Mouse (Mus musculus): Measurements from ENCODE around the gene Arrdc5.

The Arrdc5 gene

GRCm38 (mm10) chr17:56300186-56300585 is at the start of gene Arrdc5:
Arrdc5 (minus strand) TSS chr17:56300286.
- ChIA-PET CTCF (interaction anchor here (0.5 to 2.2 kb wide), 10 partner anchors 9 to 50 kb away, joined by 3 to 20 read pairs (median 3); partner anchors contain the start of gene Ticam1 (in 1 of the 4)), POLR2A (interaction anchor here in 3 of 4 experiments (0.8 to 64.8 kb wide), 26 partner anchors 1 to 534 kb away, joined by 3 to 2494 read pairs (median 4); partner anchors contain the start of genes Plin3 (in 3 of the 3), Arrdc5 (in 2 of the 3), Hdgfl2 (in 2 of the 3) and Kdm4b (in 2 of the 3))

DNA sequence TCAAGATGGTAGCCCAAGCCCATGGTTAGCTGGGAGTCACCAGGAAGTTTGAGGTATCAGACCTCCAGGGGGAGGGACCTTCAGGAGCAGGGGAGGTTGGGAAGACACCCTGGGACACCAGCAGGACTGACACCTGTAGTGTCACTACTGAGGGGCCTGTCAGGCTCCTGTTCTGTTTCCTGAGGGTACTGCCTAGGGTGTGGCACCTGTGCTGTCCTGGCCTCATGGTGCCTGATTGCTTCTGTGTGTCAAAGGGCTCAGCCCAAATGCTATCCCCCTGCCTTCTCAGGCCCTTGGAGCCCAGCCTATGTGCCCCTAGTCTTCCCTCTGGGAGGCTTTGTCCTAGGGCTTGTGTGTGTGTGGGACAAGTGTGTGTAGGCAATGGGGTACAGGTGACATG is 48.5 kb upstream of the Arrdc5 start:
- POLR2A ChIA-PET: interaction anchor here in 3 of 4 experiments (0.7 to 62.3 kb wide), 4 partner anchors 8 to 41 kb away, joined by 3 to 2404 read pairs (median 4); partner anchors contain the start of genes Kdm4b (in 2 of the 3), Arrdc5 (in 1 of the 3), Plin3 (in 1 of the 3) and Uhrf1 (in 1 of the 3)
- CTCF ChIA-PET: interaction anchor here in 2 of 4 experiments (0.9 to 4.1 kb wide), 5 partner anchors 10 to 217 kb away, joined by 3 to 48 read pairs (median 19); no protein-coding TSS in a partner anchor

GRCm38 (mm10) chr17:56348128-56348527 is 48.0 kb upstream of the Arrdc5 start:
- ChIA-PET CTCF (interaction anchor here in 2 of 4 experiments (0.6 to 4.1 kb wide), 5 partner anchors 9 to 389 kb away, joined by 3 to 35 read pairs (median 4); no protein-coding TSS in a partner anchor), POLR2A (interaction anchor here in 3 of 4 experiments (0.7 to 62.3 kb wide), 5 partner anchors 8 to 57 kb away, joined by 3 to 2404 read pairs (median 3); partner anchors contain the start of genes Kdm4b (in 2 of the 3), Arrdc5 (in 1 of the 3), Plin3 (in 1 of the 3) and Uhrf1 (in 1 of the 3))

- ChIA-PET POLR2A (interaction anchor here in 3 of 4 experiments (0.7 to 62.3 kb wide), 6 partner anchors 8 to 127 kb away, joined by 4 to 2404 read pairs (median 6); partner anchors contain the start of genes Kdm4b (in 2 of the 3), Arrdc5 (in 1 of the 3), Plin3 (in 1 of the 3) and Uhrf1 (in 1 of the 3)), CTCF (interaction anchor here (0.6 to 7.2 kb wide), 10 partner anchors 8 to 546 kb away, joined by 3 to 42 read pairs (median 3); no protein-coding TSS in a partner anchor)
Observed at GRCm38 (mm10) chr17:56345364-56345763, 45.3 kb upstream of the Arrdc5 start.

DNA sequence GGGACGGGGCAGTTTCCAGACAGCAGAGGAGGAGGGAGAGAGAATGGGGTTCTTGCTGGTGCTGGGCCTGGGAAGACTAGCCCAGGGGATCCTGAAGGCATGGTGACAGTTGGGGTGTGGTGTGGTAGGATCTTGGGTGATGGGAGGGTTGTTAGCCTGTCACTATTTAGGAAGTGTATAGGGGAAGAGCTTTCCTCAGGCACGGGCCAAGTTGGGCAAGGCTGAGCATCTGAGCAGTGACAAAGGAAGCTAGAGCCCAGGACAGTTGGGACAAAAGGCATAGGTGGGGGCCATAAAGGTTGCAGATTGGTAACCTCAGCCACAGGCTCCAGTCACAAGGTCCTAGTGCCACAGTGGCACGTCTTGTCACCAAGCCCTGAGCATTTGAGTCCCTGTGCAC is 43.4 kb upstream of the Arrdc5 start:
- POLR2A ChIA-PET: interaction anchor here in 3 of 4 experiments (0.7 to 62.3 kb wide), 11 partner anchors 10 to 283 kb away, joined by 3 to 2404 read pairs (median 4); partner anchors contain the start of genes Kdm4b (in 2 of the 3), Arrdc5 (in 1 of the 3), Lonp1 (in 1 of the 3) and Plin3 (in 1 of the 3)
- CTCF ChIA-PET: interaction anchor here in 3 of 4 experiments (0.9 to 7.2 kb wide), 8 partner anchors 11 to 212 kb away, joined by 3 to 42 read pairs (median 4); no protein-coding TSS in a partner anchor

DNA sequence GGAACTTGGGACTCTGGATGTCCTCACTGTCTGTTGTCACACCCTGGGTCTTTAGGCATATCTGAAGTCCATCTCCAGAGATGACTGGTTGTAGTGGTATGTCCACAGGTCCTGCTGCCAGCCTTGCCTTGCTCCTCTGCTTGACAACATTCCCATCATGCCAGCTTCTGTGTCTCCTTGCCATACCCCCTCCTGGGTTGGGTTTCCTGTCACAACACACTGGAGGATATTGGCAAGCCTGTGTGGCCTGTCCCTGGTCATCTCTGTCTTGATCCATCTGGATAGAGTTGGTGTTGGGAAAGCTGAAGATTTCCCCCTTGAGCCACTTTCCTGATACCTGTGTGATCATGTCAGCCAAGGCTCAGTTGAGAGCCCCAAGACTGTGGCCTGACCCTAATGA is 40.6 kb upstream of the Arrdc5 start:
- ChIA-PET CTCF (interaction anchor here (0.6 to 7.2 kb wide), 10 partner anchors 8 to 301 kb away, joined by 3 to 42 read pairs (median 6); partner anchors contain the start of gene Chaf1a (in 1 of the 4)), POLR2A (interaction anchor here in 2 of 4 experiments (0.9 to 62.3 kb wide), 4 partner anchors 8 to 33 kb away, joined by 3 to 2404 read pairs (median 3); partner anchors contain the start of genes Arrdc5 (in 1 of the 2), Kdm4b (in 1 of the 2), Plin3 (in 1 of the 2) and Uhrf1 (in 1 of the 2))

GRCm38 (mm10) chr17:56338909-56339308 is 38.8 kb upstream of the Arrdc5 start:
- POLR2A ChIA-PET: interaction anchor here in 2 of 4 experiments (0.6 to 62.3 kb wide), 8 partner anchors 12 to 373 kb away, joined by 3 to 2404 read pairs (median 3); partner anchors contain the start of genes Kdm4b (in 2 of the 2), Arrdc5 (in 1 of the 2), Plin3 (in 1 of the 2) and Uhrf1 (in 1 of the 2)
- CTCF ChIA-PET: interaction anchor here in 3 of 4 experiments (0.6 to 4.2 kb wide), 19 partner anchors 9 to 382 kb away, joined by 3 to 35 read pairs (median 4); partner anchors contain the start of genes Kdm4b (in 1 of the 3) and Uhrf1 (in 1 of the 3)

- POLR2A ChIA-PET: interaction anchor here in 2 of 4 experiments (1.1 to 62.3 kb wide), 3 partner anchors 11 to 30 kb away, joined by 3 to 2404 read pairs (median 2404); partner anchors contain the start of genes Arrdc5 (in 1 of the 2), Kdm4b (in 1 of the 2), Plin3 (in 1 of the 2) and Uhrf1 (in 1 of the 2)
- CTCF ChIA-PET: interaction anchor here in 2 of 4 experiments (0.7 to 4.2 kb wide), 10 partner anchors 8 to 401 kb away, joined by 3 to 35 read pairs (median 5); partner anchors contain the start of gene Uhrf1 (in 1 of the 2)
Observed at GRCm38 (mm10) chr17:56337791-56338190, 37.7 kb upstream of the Arrdc5 start.

DNA sequence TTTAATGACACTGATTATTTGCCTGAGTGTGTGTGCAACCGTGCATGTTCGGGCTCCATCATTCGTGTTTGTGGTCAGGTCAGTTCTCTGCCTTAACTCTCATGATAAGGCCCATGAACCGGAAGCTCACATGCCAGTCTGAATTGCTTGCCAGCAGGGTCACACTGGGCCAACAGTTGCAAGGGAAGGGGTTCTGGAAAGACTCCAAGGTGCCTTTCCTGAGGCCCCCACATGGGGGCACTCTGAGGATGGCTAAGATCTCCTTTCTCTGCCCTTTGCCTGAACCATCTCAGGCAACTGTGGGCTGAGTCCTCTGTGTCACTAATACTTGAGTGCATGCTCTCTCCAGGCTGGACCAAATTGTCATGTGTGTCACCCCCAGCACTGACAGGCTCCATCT is 37.1 kb upstream of the Arrdc5 start:
- ChIA-PET CTCF (interaction anchor here in 3 of 4 experiments (0.6 to 4.2 kb wide), 6 partner anchors 7 to 219 kb away, joined by 3 to 35 read pairs (median 5); no protein-coding TSS in a partner anchor), POLR2A (interaction anchor here in 3 of 4 experiments (0.7 to 62.3 kb wide), 6 partner anchors 8 to 248 kb away, joined by 3 to 2404 read pairs (median 4); partner anchors contain the start of genes Arrdc5 (in 1 of the 3), Kdm4b (in 1 of the 3), Plin3 (in 1 of the 3) and Safb (in 1 of the 3))

DNA sequence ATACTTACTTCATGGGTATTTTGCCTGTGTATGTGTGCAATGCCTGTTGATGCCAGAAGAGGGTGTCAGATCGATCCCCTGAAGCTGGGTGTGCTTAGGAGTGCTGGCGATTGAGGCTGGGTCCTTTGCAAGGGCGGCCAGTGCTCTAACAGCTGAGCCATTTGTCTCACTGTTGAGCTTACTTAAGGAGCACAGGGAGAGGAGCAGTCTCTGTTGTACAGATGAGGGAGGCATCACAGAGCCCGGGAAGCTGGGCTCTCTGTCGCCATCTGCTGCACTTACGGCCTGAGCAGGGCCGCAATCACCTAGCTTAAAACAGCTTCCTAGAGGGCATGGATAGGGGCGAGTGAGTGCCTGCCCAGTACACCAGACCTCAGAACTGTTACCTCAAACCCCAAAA is 32.9 kb upstream of the Arrdc5 start:
- ChIA-PET CTCF (interaction anchor here (0.6 to 4.6 kb wide), 71 partner anchors 10 to 425 kb away, joined by 3 to 48 read pairs (median 4); partner anchors contain the start of genes Gm20219 (in 2 of the 4), Arrdc5 (in 1 of the 4), Fem1a (in 1 of the 4) and Lonp1 (in 1 of the 4)), POLR2A (interaction anchor here in 3 of 4 experiments (0.5 to 62.3 kb wide), 29 partner anchors 6 to 363 kb away, joined by 3 to 2404 read pairs (median 4); partner anchors contain the start of genes Kdm4b (in 2 of the 3), Uhrf1 (in 2 of the 3), Arrdc5 (in 1 of the 3) and Gm20219 (in 1 of the 3))

GRCm38 (mm10) chr17:56331256-56331655 is 31.2 kb upstream of the Arrdc5 start:
- CTCF ChIA-PET: interaction anchor here in 2 of 4 experiments (1.2 to 4.0 kb wide), 5 partner anchors 13 to 227 kb away, joined by 4 to 42 read pairs (median 5); no protein-coding TSS in a partner anchor
- POLR2A ChIA-PET: interaction anchor here in 2 of 4 experiments (1.4 to 62.3 kb wide), 6 partner anchors 4 to 252 kb away, joined by 3 to 2404 read pairs (median 12); partner anchors contain the start of genes Arrdc5 (in 1 of the 2), Kdm4b (in 1 of the 2), Plin3 (in 1 of the 2) and Uhrf1 (in 1 of the 2)

DNA sequence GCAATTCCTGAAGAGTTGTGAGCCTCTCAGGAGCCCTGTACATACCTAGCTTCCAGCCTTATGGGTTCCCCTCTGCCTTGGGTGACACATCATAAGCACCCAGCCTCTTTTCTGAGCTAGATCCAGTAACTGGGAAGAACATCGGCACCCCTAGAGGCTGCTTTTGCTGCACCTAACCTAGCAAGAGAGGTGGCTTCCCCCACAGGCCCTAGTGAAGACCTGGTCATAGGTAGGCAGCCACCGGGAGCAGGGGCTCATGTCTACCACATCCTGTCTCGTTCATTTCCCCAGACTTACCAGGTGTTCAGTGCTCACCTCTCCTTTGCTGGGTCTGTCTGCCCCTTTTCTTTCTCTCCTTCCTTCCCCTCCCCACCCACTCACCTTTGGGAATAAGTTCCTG is 30.3 kb upstream of the Arrdc5 start:
- POLR2A ChIA-PET: interaction anchor here in 2 of 4 experiments (0.7 to 62.3 kb wide), 8 partner anchors 4 to 251 kb away, joined by 3 to 2404 read pairs (median 4); partner anchors contain the start of genes Arrdc5 (in 1 of the 2), Kdm4b (in 1 of the 2), Plin3 (in 1 of the 2) and Uhrf1 (in 1 of the 2)
- CTCF ChIA-PET: interaction anchor here in 3 of 4 experiments (0.9 to 2.0 kb wide), 9 partner anchors 8 to 223 kb away, joined by 3 to 9 read pairs (median 4); no protein-coding TSS in a partner anchor

- ChIA-PET POLR2A (interaction anchor here in 2 of 4 experiments (0.7 to 62.3 kb wide), 6 partner anchors 2 to 491 kb away, joined by 3 to 2494 read pairs (median 1204); partner anchors contain the start of genes Arrdc5 (in 2 of the 2), Plin3 (in 2 of the 2), Uhrf1 (in 2 of the 2) and Fem1a (in 1 of the 2)), CTCF (interaction anchor here (0.7 to 2.0 kb wide), 8 partner anchors 9 to 224 kb away, joined by 3 to 11 read pairs (median 4); no protein-coding TSS in a partner anchor)
Observed at GRCm38 (mm10) chr17:56329267-56329666, 29.2 kb upstream of the Arrdc5 start.

GRCm38 (mm10) chr17:56326153-56327147 is 26.4 kb upstream of the Arrdc5 start:
- ChIA-PET CTCF (interaction anchor here (0.5 to 3.3 kb wide), 37 partner anchors 8 to 432 kb away, joined by 3 to 16 read pairs (median 4); partner anchors contain the start of genes Plin3 (in 2 of the 4), Gm20219 (in 1 of the 4), Nrtn (in 1 of the 4) and Safb2 (in 1 of the 4)), POLR2A (interaction anchor here (0.5 to 62.3 kb wide), 107 partner anchors 0 to 705 kb away, joined by 3 to 2494 read pairs (median 5); partner anchors contain the start of genes Uhrf1 (in 4 of the 4), Arrdc5 (in 2 of the 4), Plin3 (in 2 of the 4) and Rpl36 (in 2 of the 4))

DNA sequence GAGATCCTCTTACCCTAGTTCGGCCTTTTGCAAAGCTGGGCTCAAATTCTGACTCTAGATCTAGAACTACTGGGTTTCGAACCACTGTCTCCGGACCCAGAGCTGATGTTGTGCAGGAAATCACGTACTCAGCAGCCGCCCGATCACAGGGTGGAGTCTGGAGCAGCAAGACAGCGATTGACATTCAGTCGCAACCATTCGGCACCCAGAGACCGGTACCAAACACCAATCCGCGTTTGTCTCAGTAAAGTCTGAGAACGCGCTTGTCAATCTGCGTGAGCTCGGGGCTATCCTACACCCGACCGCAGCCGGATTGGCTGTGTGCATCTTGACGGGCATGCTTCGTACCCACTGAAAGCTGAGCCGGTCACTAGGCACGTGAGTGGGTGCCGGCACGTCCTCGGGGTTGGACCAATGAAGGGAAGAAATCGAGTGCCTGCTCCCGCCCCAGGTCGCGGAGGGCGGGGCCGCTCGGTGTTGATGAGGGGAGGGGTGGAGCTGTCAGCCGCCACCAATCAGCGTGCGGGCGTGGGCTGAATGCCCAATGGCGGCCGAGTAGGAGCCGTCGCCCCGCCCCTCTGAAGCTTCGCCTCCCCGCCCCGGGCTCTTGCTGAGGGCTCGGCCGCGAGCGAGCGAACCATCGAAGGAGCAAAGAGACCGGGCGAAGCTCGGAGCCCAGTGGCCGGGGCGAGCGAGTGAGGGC is 25.5 kb upstream of the Arrdc5 start, which contains the start of gene Kdm4b:
Kdm4b (plus strand) TSS at position 613 of the 703 bp plus-strand sequence.
- POLR2A ChIA-PET: interaction anchor here (0.6 to 62.3 kb wide), 108 partner anchors 1 to 706 kb away, joined by 3 to 2494 read pairs (median 4); partner anchors contain the start of genes Uhrf1 (in 4 of the 4), Arrdc5 (in 2 of the 4), Plin3 (in 2 of the 4) and Ranbp3 (in 2 of the 4)
- CTCF ChIA-PET: interaction anchor here (0.5 to 3.3 kb wide), 40 partner anchors 8 to 433 kb away, joined by 3 to 16 read pairs (median 4); partner anchors contain the start of genes Plin3 (in 2 of the 4), Gm20219 (in 1 of the 4), Nrtn (in 1 of the 4) and Safb2 (in 1 of the 4)
